Mouse (Mus musculus): Measurements from ENCODE around the gene Crabp2. TPM values are rescaled to one million over a fixed set of nuclear protein-coding genes. Genes with fewer than 3 reads are reported as not detected.
A peak's percentile ranks its signal among the peaks of the same experiment; 100 is the strongest.

Gene Crabp2
- polyA plus RNA-seq, 1 experiment from 2014 or later, result 44.4 TPM

DNA sequence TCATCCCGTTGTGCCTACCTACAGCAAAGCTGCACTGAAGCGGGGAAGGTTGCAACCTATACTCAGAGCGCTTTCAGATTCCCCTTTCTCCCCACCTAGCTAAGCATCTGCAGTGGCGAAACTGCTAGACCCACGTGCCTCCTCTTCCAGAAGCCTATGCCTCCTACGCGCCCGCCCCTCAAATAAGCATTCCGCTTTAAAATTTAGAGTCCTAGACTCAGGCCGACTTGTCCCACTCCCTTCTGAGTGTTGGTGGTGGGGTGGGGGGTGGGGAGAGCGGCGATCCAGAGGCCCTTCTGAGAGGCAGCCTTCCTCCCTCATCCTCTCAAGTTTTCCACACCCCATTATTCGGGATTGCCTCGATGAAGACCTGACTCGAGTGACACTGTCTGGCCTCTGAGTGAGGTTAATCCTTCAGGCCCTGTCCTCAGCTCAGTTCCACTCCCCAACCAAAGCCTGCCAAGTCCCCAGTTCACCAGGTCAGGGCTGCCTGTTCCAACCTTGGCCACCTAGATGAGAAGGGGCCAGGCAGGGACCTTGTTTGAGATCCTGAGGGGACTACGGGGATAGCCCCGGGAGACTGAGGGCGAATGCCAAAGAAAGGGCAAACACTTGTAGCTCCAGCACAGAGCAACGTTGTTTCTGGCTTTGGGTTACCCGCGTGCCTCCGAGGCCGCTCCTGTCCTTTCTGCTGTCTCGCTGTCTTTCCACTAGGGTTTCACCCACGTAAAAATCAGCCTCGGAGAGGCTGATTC lies 1.2 kb upstream of the Crabp2 start:
- H3K27me3 ChIP-seq (ENCODE audit: control insufficient read depth, insufficient read depth, low read depth, low read length), result no peaks in the 10 kb centered on the region; the same call in 1 of the 2 replicates
- peak; percentile 11; the same call in 1 of the 2 replicates for ATAC-seq
- H3K9me3 ChIP-seq (replicated peaks; ENCODE audit: control insufficient read depth, low read length, poor library complexity, severe bottlenecking), result no peaks in the 10 kb centered on the region
- H3K4me3 ChIP-seq (ENCODE audit: low read depth, low read length), result peak overlapping the region; percentile 27
- no peak overlapping the region for H3K27ac ChIP-seq (ENCODE audit: low read length)
- peak overlapping the region; percentile 61 for H3K4me2 ChIP-seq (ENCODE audit: low read length)
- no peaks in the 10 kb centered on the region for H3K36me3 ChIP-seq (ENCODE audit: control insufficient read depth, insufficient read depth, low read length)
- H3K9ac ChIP-seq (ENCODE audit: low read depth, low read length), result peak overlapping the region; percentile 47; the same call in 1 of the 2 replicates
- WGBS, result 7% methylated on average over 26 of the region's 26 CpGs
- peaks cover 28% of the 10 kb centered on the region for H3K4me1 ChIP-seq (ENCODE audit: control insufficient read depth, insufficient read depth, low read length)

- H3K9ac ChIP-seq (ENCODE audit: low read depth, low read length), result peak overlapping the region; percentile 47; the same call in 1 of the 2 replicates
- no peak overlapping the region for H3K27ac ChIP-seq (ENCODE audit: low read length)
- under 1% methylated on average over 17 of the region's 17 CpGs for WGBS
- peak overlapping the region; percentile 27 for H3K4me3 ChIP-seq (ENCODE audit: low read depth, low read length)
- no peaks in the 10 kb centered on the region for H3K36me3 ChIP-seq (ENCODE audit: control insufficient read depth, insufficient read depth, low read length)
- ATAC-seq, result no peak
- no peaks in the 10 kb centered on the region; the same call in 1 of the 2 replicates for H3K27me3 ChIP-seq (ENCODE audit: control insufficient read depth, insufficient read depth, low read depth, low read length)
- no peaks in the 10 kb centered on the region for H3K9me3 ChIP-seq (replicated peaks; ENCODE audit: control insufficient read depth, low read length, poor library complexity, severe bottlenecking)
- H3K4me2 ChIP-seq (ENCODE audit: low read length), result peak overlapping the region; percentile 61
- H3K4me1 ChIP-seq (ENCODE audit: control insufficient read depth, insufficient read depth, low read length), result peaks cover 31% of the 10 kb centered on the region
These were observed 661 bp upstream of the Crabp2 start for GRCm38 (mm10) chr3:87947811-87948199.

GRCm38 (mm10) chr3:87949266-87949954 lies 944 bp downstream of the Crabp2 start:
- H3K9me3 ChIP-seq (replicated peaks; ENCODE audit: control insufficient read depth, low read length, poor library complexity, severe bottlenecking), result no peaks in the 10 kb centered on the region
- H3K4me1 ChIP-seq (ENCODE audit: control insufficient read depth, insufficient read depth, low read length), result peaks cover 31% of the 10 kb centered on the region
- 17% methylated on average over 16 of the region's 16 CpGs for WGBS
- peak overlapping the region; percentile 61; the same call in 1 of the 2 replicates for H3K4me2 ChIP-seq (ENCODE audit: low read length)
- no peak overlapping the region for H3K27ac ChIP-seq (ENCODE audit: low read length)
- no peak overlapping the region for H3K9ac ChIP-seq (ENCODE audit: low read depth, low read length)
- H3K4me3 ChIP-seq (ENCODE audit: low read depth, low read length), result 0 out of 2 replicates have a peak overlapping the region, but pooled peaks have one; percentile 27
- H3K27me3 ChIP-seq (ENCODE audit: control insufficient read depth, insufficient read depth, low read depth, low read length), result no peaks in the 10 kb centered on the region; the same call in 1 of the 2 replicates
- no peak for ATAC-seq
- no peaks in the 10 kb centered on the region for H3K36me3 ChIP-seq (ENCODE audit: control insufficient read depth, insufficient read depth, low read length)

GRCm38 (mm10) chr3:87949955-87950515 lies 1.6 kb downstream of the Crabp2 start:
- Histone ChIP-seq H3K27ac (ENCODE audit: low read length) (no peak overlapping the region), H3K36me3 (ENCODE audit: control insufficient read depth, insufficient read depth, low read length) (no peaks in the 10 kb centered on the region), H3K9me3 (replicated peaks; ENCODE audit: control insufficient read depth, low read length, poor library complexity, severe bottlenecking) (no peaks in the 10 kb centered on the region), H3K4me3 (ENCODE audit: low read depth, low read length) (no peak overlapping the region), H3K9ac (ENCODE audit: low read depth, low read length) (no peak overlapping the region), H3K4me2 (ENCODE audit: low read length) (no peak overlapping the region), H3K27me3 (ENCODE audit: control insufficient read depth, insufficient read depth, low read depth, low read length) (no peaks in the 10 kb centered on the region; the same call in 1 of the 2 replicates), H3K4me1 (ENCODE audit: control insufficient read depth, insufficient read depth, low read length) (peaks cover 31% of the 10 kb centered on the region)
- no peak for ATAC-seq
- WGBS, result 9% methylated on average over 13 of the region's 13 CpGs

DNA sequence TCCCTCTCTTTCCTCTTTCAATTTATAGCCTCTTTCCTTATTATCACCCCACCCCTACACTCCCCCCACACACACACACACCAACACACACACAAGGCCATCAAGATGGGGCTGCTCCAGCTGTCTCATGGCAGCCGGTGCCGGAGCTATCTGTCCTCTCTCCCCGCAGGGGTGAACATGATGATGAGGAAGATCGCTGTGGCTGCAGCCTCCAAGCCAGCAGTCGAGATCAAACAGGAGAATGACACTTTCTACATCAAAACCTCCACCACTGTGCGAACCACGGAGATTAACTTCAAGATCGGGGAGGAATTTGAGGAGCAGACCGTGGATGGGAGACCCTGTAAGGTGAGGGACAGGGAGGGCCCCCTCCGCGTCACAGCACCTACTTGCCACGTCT lies 3.5 kb downstream of the Crabp2 start:
- 16% methylated on average over 12 of the region's 12 CpGs for WGBS
- Histone ChIP-seq H3K27ac (ENCODE audit: low read length) (no peak overlapping the region), H3K9ac (ENCODE audit: low read depth, low read length) (no peak overlapping the region), H3K36me3 (ENCODE audit: control insufficient read depth, insufficient read depth, low read length) (no peaks in the 10 kb centered on the region), H3K4me1 (ENCODE audit: control insufficient read depth, insufficient read depth, low read length) (peaks cover 26% of the 10 kb centered on the region), H3K4me3 (ENCODE audit: low read depth, low read length) (0 out of 2 replicates have a peak overlapping the region, but pooled peaks have one; percentile 7), H3K4me2 (ENCODE audit: low read length) (peak overlapping the region; percentile 43), H3K9me3 (replicated peaks; ENCODE audit: control insufficient read depth, low read length, poor library complexity, severe bottlenecking) (no peaks in the 10 kb centered on the region), H3K27me3 (ENCODE audit: control insufficient read depth, insufficient read depth, low read depth, low read length) (no peaks in the 10 kb centered on the region; the same call in 1 of the 2 replicates)
- no peak for ATAC-seq

DNA sequence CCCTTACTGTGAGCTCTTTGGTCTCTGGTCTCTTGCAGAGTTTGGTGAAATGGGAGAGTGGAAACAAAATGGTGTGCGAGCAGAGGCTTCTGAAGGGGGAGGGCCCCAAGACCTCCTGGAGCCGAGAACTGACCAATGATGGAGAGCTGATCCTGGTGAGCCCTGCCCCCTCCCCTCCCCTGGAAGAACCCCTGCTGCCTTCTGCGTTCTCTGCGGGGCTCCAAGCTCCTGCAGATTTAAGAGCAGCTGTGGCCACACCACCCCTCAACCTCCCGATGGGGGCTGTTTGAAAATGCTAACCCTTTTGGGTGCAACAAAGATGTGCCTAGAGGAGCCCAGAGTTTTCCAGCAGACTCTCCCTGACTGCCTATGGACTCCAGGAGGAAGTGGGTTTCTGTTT lies 4.0 kb downstream of the Crabp2 start:
- peak overlapping the region; percentile 7; the same call in 1 of the 2 replicates for H3K4me3 ChIP-seq (ENCODE audit: low read depth, low read length)

DNA sequence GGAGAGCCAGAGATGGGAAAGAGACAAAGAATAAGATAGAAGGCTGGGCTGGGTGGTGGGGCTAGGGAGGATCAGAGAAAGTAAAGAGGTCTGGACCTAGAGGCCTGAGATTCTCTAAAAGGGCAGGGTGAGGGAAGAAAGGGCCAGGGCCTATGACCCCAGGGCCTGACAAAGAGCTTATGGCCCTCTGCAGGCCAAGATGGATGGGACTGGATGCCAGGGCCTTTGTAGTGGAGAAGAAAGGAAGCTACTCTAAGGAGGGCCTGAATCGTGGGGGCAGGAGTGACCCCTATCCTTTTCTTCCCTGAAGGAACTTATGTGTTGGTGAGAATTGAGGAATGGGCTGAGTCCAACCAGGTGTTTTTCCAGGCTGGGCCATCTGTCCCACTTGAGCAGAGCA lies 9.6 kb downstream of the Crabp2 start:
- no peak overlapping the region for H3K4me2 ChIP-seq (ENCODE audit: low read length)
- no peaks in the 10 kb centered on the region for H3K4me1 ChIP-seq (ENCODE audit: control insufficient read depth, insufficient read depth, low read length)
- ATAC-seq, result no peak
- H3K27me3 ChIP-seq (ENCODE audit: control insufficient read depth, insufficient read depth, low read depth, low read length), result no peaks in the 10 kb centered on the region
- no peaks in the 10 kb centered on the region for H3K9me3 ChIP-seq (replicated peaks; ENCODE audit: control insufficient read depth, low read length, poor library complexity, severe bottlenecking)
- H3K9ac ChIP-seq (ENCODE audit: low read depth, low read length), result no peak overlapping the region
- no peak overlapping the region for H3K4me3 ChIP-seq (ENCODE audit: low read depth, low read length)
- no peaks in the 10 kb centered on the region for H3K36me3 ChIP-seq (ENCODE audit: control insufficient read depth, insufficient read depth, low read length)
- H3K27ac ChIP-seq (ENCODE audit: low read length), result no peak overlapping the region
- WGBS, result 6% methylated on average over 1 of the region's 1 CpGs

More for the DNA sequence above, 4.0 kb downstream of the Crabp2 start:
- Histone ChIP-seq H3K4me1 (ENCODE audit: control insufficient read depth, insufficient read depth, low read length) (peaks cover 22% of the 10 kb centered on the region), H3K27ac (ENCODE audit: low read length) (no peak overlapping the region), H3K9ac (ENCODE audit: low read depth, low read length) (peak overlapping the region; percentile 37; the same call in 1 of the 2 replicates), H3K4me2 (ENCODE audit: low read length) (peak overlapping the region; percentile 43), H3K36me3 (ENCODE audit: control insufficient read depth, insufficient read depth, low read length) (no peaks in the 10 kb centered on the region), H3K27me3 (ENCODE audit: control insufficient read depth, insufficient read depth, low read depth, low read length) (no peaks in the 10 kb centered on the region; the same call in 1 of the 2 replicates), H3K9me3 (replicated peaks; ENCODE audit: control insufficient read depth, low read length, poor library complexity, severe bottlenecking) (no peaks in the 10 kb centered on the region)
- 8% methylated on average over 5 of the region's 5 CpGs for WGBS
- ATAC-seq, result 0 out of 2 replicates have a peak, but pooled peaks have one; percentile 32

- ATAC-seq, result no peak
- H3K27ac ChIP-seq (ENCODE audit: low read length), result no peak overlapping the region
- WGBS, result 22% methylated on average over 4 of the region's 4 CpGs
- H3K9ac ChIP-seq (ENCODE audit: low read depth, low read length), result no peak overlapping the region
- H3K36me3 ChIP-seq (ENCODE audit: control insufficient read depth, insufficient read depth, low read length), result no peaks in the 10 kb centered on the region
- H3K9me3 ChIP-seq (replicated peaks; ENCODE audit: control insufficient read depth, low read length, poor library complexity, severe bottlenecking), result no peaks in the 10 kb centered on the region
- no peak overlapping the region for H3K4me2 ChIP-seq (ENCODE audit: low read length)
- no peaks in the 10 kb centered on the region for H3K27me3 ChIP-seq (ENCODE audit: control insufficient read depth, insufficient read depth, low read depth, low read length)
- H3K4me3 ChIP-seq (ENCODE audit: low read depth, low read length), result no peak overlapping the region
- no peaks in the 10 kb centered on the region for H3K4me1 ChIP-seq (ENCODE audit: control insufficient read depth, insufficient read depth, low read length)
These were observed 10.0 kb downstream of the Crabp2 start for GRCm38 (mm10) chr3:87958476-87958875.

All from midbrain, embryonic 16.5 days (tissue).